Mouse (Mus musculus) limb, embryonic 11.5 days (tissue): ENCODE data around the gene Pacs2. TPM values are rescaled to one million over a fixed set of nuclear protein-coding genes. Genes with fewer than 3 reads are reported as not detected.

ENCODE experiments used
- ATAC-seq: fragments of 200-750 bp; cut with Nextera tagmentation; 2 replicates; pipeline ENCODE4 v1.8.0; 2017; ENCODE audit warnings: low read depth; ENCODE audit not compliant: insufficient number of reproducible peaks, low FRiP score, low TSS enrichment
- DNase-seq: peaks from one replicate; pipeline ENCODE4 v3.0.0-alpha.2; 2015; ENCODE audit warnings: low spot score
- H3K27ac ChIP-seq: fragments of 300-500 bp; sonication (generic); replicated peaks from 2 replicates; pipeline ENCODE4 v1.5.1; 2014; ENCODE audit warnings: low read depth, mild to moderate bottlenecking, low read length
- H3K27me3 ChIP-seq: fragments of 300-500 bp; sonication (generic); 2 replicates; pipeline ENCODE4 v1.6.1; 2014; ENCODE audit warnings: mild to moderate bottlenecking, low read length, mixed read lengths; ENCODE audit not compliant: control insufficient read depth, insufficient read depth
- H3K36me3 ChIP-seq: fragments of 300-500 bp; sonication (generic); 2 replicates; pipeline ENCODE4 v1.6.1; 2014; ENCODE audit warnings: mild to moderate bottlenecking, low read length, moderate library complexity, mixed read lengths; ENCODE audit not compliant: control insufficient read depth, insufficient read depth
- H3K4me1 ChIP-seq: fragments of 300-500 bp; sonication (generic); 2 replicates; pipeline ENCODE4 v1.6.1; 2014; ENCODE audit warnings: low read length, mixed read lengths; ENCODE audit not compliant: control insufficient read depth, insufficient read depth
- H3K4me2 ChIP-seq: fragments of 300-500 bp; sonication (generic); 2 replicates; pipeline ENCODE4 v1.6.1; 2014; ENCODE audit warnings: low read depth, mild to moderate bottlenecking, moderate library complexity; ENCODE audit not compliant: severe bottlenecking
- H3K4me3 ChIP-seq: fragments of 300-500 bp; sonication (generic); 2 replicates; pipeline ENCODE4 v1.5.1; 2014; ENCODE audit warnings: low read depth, low read length
- H3K9ac ChIP-seq: fragments of 300-500 bp; sonication (generic); 2 replicates; pipeline ENCODE4 v1.6.1; 2014; ENCODE audit warnings: mild to moderate bottlenecking, low read length
- H3K9me3 ChIP-seq: fragments of 300-500 bp; sonication (generic); 2 replicates; pipeline ENCODE4 v1.6.1; 2016; ENCODE audit warnings: low read length; ENCODE audit not compliant: control insufficient read depth
- WGBS: fragments of 180-500 bp; shearing (Covaris S2); extraction: QIAGEN DNeasy Blood & Tissue Kit; methylation state at CpG from one replicate; pipeline ENCODE4 v1.1.7; 2014; 5-methylcytosine and 5-hydroxymethylcytosine counted together
- polyA plus RNA-seq: library from polyadenylated mRNA; unstranded; fragments of >200 nt; fragmentation: Nextera tagmentation; extraction: Ambion mirVana; gene quantifications from 2 replicates; pipeline ENCODE4 v1.2.1, GENCODE M21; 2014

The Pacs2 gene
- polyA plus RNA-seq, 1 experiment from 2014 or later, result 11.7 TPM

DNA sequence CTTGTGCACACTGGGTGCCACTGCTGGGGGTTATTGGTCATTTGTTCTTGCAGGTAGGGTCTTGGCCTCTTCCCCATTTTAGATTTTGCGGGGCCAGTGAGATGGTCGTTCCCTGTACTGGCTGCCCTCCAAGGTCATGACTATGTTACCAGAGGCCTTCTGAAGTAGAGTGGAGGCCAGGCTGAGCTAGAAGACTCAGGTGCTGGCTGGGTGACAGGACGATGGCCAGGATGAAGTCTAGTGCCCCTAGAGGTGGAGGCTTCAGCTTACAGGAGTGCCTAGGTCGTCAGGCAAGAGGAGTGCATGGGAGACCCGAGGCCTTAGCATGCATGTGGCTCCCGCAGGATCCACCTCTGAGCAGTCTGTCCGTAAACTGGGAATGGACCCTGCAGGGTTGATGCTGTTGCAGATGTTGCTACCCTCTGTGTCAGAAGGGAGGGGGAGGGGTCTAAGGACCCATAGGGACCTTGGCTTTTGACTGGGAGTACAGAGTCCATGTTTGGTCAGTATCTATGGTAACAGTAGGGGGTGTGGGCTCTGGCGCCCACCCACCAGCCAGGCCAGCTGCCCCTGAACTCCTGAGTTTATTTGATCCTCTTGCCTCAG, 89.6 kb downstream of the Pacs2 start:
- Histone ChIP-seq H3K4me3 (no peak overlapping the region), H3K4me1 (peaks cover 14% of the 10 kb centered on the region), H3K4me2 (no peak overlapping the region), H3K27me3 (no peaks in the 10 kb centered on the region), H3K9ac (no peak overlapping the region), H3K27ac (no peak overlapping the region), H3K36me3 (peaks cover 9% of the 10 kb centered on the region; the same call in 1 of the 2 replicates), H3K9me3 (no peaks in the 10 kb centered on the region)
- WGBS, result 82% methylated on average over 8 of the region's 8 CpGs
- DNase-seq (no peak), ATAC-seq (no peak)

DNA sequence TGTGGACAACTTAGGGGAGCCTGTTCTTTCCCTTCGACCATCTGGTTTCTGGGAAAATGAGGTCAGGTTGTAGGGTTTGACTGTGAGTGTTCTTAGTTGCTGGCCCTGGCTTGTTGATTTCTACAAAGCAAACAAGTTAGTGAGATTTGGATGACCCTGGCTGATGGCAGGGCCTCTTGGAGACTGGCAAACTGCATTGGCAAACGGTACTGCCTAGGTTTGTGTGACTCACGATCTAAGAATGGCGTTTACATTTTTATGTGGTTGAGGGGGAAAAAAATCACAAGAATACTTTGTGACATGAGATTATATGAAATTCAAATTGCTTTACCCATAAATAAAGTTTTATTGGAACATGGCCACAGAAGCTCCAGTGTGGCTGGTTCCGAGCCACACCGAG, 92.1 kb downstream of the Pacs2 start:
- Histone ChIP-seq H3K9me3 (no peaks in the 10 kb centered on the region), H3K4me2 (no peak overlapping the region), H3K27me3 (no peaks in the 10 kb centered on the region), H3K4me1 (no peaks in the 10 kb centered on the region), H3K27ac (no peak overlapping the region), H3K9ac (no peak overlapping the region), H3K36me3 (peaks cover 9% of the 10 kb centered on the region; the same call in 1 of the 2 replicates), H3K4me3 (no peak overlapping the region)
- ATAC-seq, result no peak
- DNase-seq, result no peak
- 91% methylated on average over 6 of the region's 6 CpGs for WGBS

DNA sequence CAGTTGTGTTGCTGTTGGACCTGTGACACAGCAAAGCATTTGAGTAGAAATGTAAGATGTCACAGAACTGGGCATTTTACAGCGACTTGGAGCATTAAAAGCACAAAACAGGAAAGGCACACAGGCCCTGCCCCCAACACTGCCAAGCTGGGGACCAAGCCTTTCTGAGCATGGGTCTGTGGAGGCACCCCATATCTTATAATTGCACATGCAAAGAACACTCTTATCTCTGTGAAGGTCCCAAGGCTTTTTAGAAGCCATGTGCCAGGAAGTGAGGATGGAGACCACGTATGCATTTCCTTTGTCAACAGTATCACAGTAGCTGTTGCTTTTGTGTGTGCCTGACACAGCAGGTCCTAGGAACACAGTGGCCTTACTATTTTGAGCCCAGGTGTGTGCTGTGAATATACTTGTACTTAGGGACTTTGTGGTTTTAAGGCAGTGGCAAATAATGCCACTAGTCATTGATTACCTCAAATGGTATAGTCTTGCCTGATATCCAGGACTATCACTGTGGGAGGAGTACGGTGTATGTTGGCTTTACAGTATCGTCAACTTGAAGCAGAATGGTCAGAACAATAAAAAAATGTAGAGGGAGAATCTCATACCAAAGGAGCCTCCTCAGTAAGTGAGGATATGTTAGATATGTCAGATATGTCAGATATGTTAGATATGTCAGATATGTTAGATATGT, 93.3 kb downstream of the Pacs2 start:
- no peak overlapping the region for H3K9ac ChIP-seq
- WGBS, result 89% methylated on average over 4 of the region's 4 CpGs
- H3K4me2 ChIP-seq, result no peak overlapping the region
- H3K27ac ChIP-seq, result no peak overlapping the region
- ATAC-seq (no peak), DNase-seq (no peak)
- no peaks in the 10 kb centered on the region for H3K9me3 ChIP-seq
- H3K27me3 ChIP-seq, result no peaks in the 10 kb centered on the region
- no peaks in the 10 kb centered on the region for H3K4me1 ChIP-seq
- peaks cover 9% of the 10 kb centered on the region; the same call in 1 of the 2 replicates for H3K36me3 ChIP-seq
- H3K4me3 ChIP-seq, result no peak overlapping the region

DNA sequence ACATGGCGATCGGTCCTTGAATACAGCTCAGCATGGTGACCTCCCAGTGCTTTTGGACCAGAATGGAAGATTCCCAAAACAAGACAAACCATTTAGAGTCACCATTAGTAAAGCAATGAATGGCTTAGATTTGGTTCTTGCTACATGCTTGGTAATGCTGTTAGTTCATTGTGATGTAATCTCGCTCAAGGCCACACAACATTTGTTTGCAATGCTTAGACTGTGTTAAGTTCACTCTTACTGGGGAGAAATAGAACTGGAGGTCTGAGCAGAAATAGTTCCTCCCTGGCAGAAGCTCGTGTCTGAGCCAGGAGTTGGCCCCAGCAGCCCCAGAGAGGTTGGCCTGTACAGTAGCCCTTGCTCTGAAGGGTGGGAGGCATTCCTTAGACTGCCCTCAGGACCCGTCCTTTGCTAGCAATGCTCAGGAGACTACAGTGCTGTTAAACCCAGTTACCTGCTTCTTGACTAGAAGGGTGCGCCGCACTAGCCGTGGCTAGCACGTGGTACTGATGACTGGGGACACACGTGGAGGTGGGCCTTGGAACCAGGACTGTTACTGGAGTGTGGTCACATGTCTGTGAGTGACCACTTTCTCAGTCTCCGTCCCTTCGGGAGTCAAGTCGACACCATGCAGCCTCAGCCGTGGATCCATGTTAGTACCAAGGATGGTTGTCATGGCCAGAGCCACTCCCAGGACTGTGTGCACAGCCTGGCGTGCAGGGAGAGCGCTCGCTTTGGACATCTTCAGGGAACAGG, 94.4 kb downstream of the Pacs2 start:
- DNase-seq (no peak), ATAC-seq (no peak)
- H3K27me3 ChIP-seq, result no peaks in the 10 kb centered on the region
- H3K9me3 ChIP-seq, result no peaks in the 10 kb centered on the region
- no peaks in the 10 kb centered on the region for H3K4me1 ChIP-seq
- no peak overlapping the region for H3K9ac ChIP-seq
- peaks cover 17% of the 10 kb centered on the region; the same call in 1 of the 2 replicates for H3K36me3 ChIP-seq
- no peak overlapping the region for H3K4me2 ChIP-seq
- 88% methylated on average over 17 of the region's 17 CpGs for WGBS
- H3K27ac ChIP-seq, result no peak overlapping the region
- H3K4me3 ChIP-seq, result no peak overlapping the region

DNA sequence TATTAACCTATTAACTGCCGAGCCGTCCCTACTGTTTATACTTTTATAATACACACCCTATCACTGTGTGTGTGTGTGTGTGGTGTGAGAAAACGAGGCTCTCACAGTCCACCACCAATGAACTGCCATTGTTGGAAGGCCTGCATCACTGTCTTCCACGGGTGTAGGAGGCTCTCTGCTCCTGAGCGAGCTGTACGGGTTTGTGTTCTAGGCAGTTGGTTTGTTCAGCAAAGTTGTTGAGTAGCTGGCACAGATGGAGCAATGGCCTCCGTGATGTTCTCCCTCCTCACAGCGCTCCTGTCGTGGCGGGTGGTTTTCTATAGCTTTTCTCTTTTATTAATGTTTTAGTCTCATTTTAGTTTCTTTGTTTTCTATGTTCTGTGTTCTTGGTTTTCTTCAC, 95.5 kb downstream of the Pacs2 start:
- Histone ChIP-seq H3K27me3 (no peaks in the 10 kb centered on the region), H3K4me1 (no peaks in the 10 kb centered on the region), H3K27ac (no peak overlapping the region), H3K36me3 (peaks cover 18% of the 10 kb centered on the region; the same call in 1 of the 2 replicates), H3K4me3 (no peak overlapping the region), H3K4me2 (no peak overlapping the region), H3K9me3 (no peaks in the 10 kb centered on the region), H3K9ac (no peak overlapping the region)
- ATAC-seq, result no peak
- 90% methylated on average over 10 of the region's 10 CpGs for WGBS
- no peak for DNase-seq

DNA sequence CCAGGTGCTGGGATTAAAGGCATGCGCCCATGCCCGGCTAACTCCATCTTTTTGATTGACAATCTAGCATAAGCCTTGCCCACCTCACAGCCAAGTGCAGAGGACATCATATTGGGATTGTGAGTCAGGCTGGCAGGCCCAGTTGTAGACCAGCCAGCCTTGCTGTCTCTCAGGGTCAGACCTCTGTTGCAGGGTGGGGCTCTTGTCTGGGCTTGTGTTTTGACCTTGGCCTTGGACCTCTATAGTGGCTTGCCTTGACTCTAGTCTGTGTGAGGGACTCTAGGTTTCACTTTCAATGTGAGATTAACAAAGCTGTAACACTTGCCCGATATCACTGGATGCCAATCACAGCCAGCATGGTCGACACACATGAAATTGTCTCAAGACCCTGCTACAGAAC, 99.8 kb downstream of the Pacs2 start:
- H3K36me3 ChIP-seq, result peaks cover 38% of the 10 kb centered on the region
- H3K9ac ChIP-seq, result no peak overlapping the region
- no peak overlapping the region for H3K4me2 ChIP-seq
- ATAC-seq (no peak), DNase-seq (no peak)
- 94% methylated on average over 4 of the region's 4 CpGs for WGBS
- no peaks in the 10 kb centered on the region for H3K4me1 ChIP-seq
- no peaks in the 10 kb centered on the region for H3K27me3 ChIP-seq
- H3K4me3 ChIP-seq, result no peak overlapping the region
- H3K9me3 ChIP-seq, result no peaks in the 10 kb centered on the region
- H3K27ac ChIP-seq, result no peak overlapping the region

DNA sequence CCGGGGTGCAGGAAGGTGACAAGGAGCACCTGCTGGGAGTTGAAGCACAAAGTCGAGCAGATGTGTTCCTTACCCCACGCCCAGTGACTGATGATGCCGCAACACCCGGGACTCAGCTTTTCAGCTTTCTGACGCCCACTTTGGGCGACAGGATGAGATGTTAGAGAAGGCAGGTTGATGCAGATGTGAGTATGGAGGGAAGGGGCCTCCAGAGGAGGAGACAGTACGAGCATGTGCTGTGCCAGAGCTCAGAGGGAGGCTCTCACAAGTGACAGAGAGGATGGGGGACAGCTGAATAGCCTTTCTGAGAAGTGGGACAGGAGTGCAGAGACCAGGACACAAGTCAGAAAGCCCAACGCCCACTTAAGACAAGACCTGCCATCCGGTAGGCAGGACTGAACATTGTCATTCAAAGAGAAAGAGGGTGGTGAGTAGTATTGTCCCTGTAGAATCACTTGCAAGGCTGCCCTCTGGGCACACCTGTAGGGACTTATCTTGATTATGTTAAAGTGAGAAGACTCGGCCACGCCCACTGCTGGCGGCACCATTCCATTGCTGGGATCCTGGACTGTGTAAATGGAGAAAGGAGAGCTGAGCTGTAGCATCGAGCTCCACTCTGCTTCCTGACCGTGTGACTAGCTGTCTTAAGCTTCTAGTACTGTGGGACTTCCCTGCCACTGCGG, 100.7 kb downstream of the Pacs2 start:
- H3K27ac ChIP-seq, result no peak overlapping the region
- H3K4me1 ChIP-seq, result no peaks in the 10 kb centered on the region
- H3K36me3 ChIP-seq, result peaks cover 38% of the 10 kb centered on the region
- DNase-seq (no peak), ATAC-seq (no peak)
- WGBS, result 87% methylated on average over 16 of the region's 16 CpGs
- no peak overlapping the region for H3K4me2 ChIP-seq
- H3K27me3 ChIP-seq, result no peaks in the 10 kb centered on the region
- H3K9ac ChIP-seq, result no peak overlapping the region
- H3K9me3 ChIP-seq, result no peaks in the 10 kb centered on the region
- no peak overlapping the region for H3K4me3 ChIP-seq
